Mouse (Mus musculus) forebrain, embryonic 12.5 days (tissue): ENCODE data around the gene BC052040. TPM values are rescaled to one million over a fixed set of nuclear protein-coding genes. Genes with fewer than 3 reads are reported as not detected.

ENCODE experiments used
- ATAC-seq: fragments of 200-750 bp; cut with Nextera tagmentation; 2 replicates; pipeline ENCODE4 v1.8.0; 2017; ENCODE audit warnings: moderate TSS enrichment; ENCODE audit not compliant: low FRiP score
- H3K27ac ChIP-seq: fragments of 300-500 bp; sonication (generic); 2 replicates; pipeline ENCODE4 v1.5.1; 2016; ENCODE audit warnings: mild to moderate bottlenecking
- H3K27me3 ChIP-seq: fragments of 300-500 bp; sonication (generic); 2 replicates; pipeline ENCODE4 v1.6.1; 2016; ENCODE audit warnings: mild to moderate bottlenecking
- H3K36me3 ChIP-seq: fragments of 300-500 bp; sonication (generic); replicated peaks from 2 replicates; pipeline ENCODE4 v1.6.1; 2016; ENCODE audit warnings: mild to moderate bottlenecking
- H3K4me1 ChIP-seq: fragments of 300-500 bp; sonication (generic); 2 replicates; pipeline ENCODE4 v1.6.1; 2016
- H3K4me2 ChIP-seq: fragments of 300-500 bp; sonication (generic); 2 replicates; pipeline ENCODE4 v1.6.1; 2016; ENCODE audit warnings: mild to moderate bottlenecking, moderate library complexity
- H3K4me3 ChIP-seq: fragments of 300-500 bp; sonication (generic); replicated peaks from 2 replicates; pipeline ENCODE4 v1.5.1; 2016; ENCODE audit warnings: mild to moderate bottlenecking
- H3K9ac ChIP-seq: fragments of 300-500 bp; sonication (generic); 2 replicates; pipeline ENCODE4 v1.6.1; 2016; ENCODE audit warnings: mild to moderate bottlenecking
- H3K9me3 ChIP-seq: fragments of 300-500 bp; sonication (generic); 2 replicates; pipeline ENCODE4 v1.6.1; 2016
- WGBS: fragments of 180-500 bp; shearing (Covaris S2); methylation state at CpG from one replicate; pipeline ENCODE4 v1.1.7; 2016; 5-methylcytosine and 5-hydroxymethylcytosine counted together
- polyA plus RNA-seq: library from polyadenylated mRNA; unstranded; fragments of >200 nt; fragmentation: Nextera tagmentation; extraction: Ambion mirVana; gene quantifications from 2 replicates; pipeline ENCODE4 v1.2.1, GENCODE M21; 2016

The BC052040 gene
- polyA plus RNA-seq, 1 experiment from 2014 or later, result 22.7 TPM

- H3K4me2 ChIP-seq, result no peak overlapping the region
- no peak overlapping the region for H3K9ac ChIP-seq
- no peaks in the 10 kb centered on the region for H3K27me3 ChIP-seq
- H3K36me3 ChIP-seq, result no peaks in the 10 kb centered on the region
- H3K4me3 ChIP-seq, result no peak overlapping the region
- no peaks in the 10 kb centered on the region for H3K9me3 ChIP-seq
- WGBS, result 19% methylated on average over 1 of the region's 1 CpGs
- H3K4me1 ChIP-seq, result peaks cover 29% of the 10 kb centered on the region
- no peak for ATAC-seq
- no peak overlapping the region for H3K27ac ChIP-seq
These were observed 24.4 kb downstream of the BC052040 start for GRCm38 (mm10) chr2:115605829-115606336.

- Histone ChIP-seq H3K4me1 (peaks cover 9% of the 10 kb centered on the region), H3K36me3 (no peaks in the 10 kb centered on the region), H3K27ac (no peak overlapping the region), H3K27me3 (no peaks in the 10 kb centered on the region), H3K9ac (no peak overlapping the region), H3K9me3 (no peaks in the 10 kb centered on the region), H3K4me2 (no peak overlapping the region), H3K4me3 (no peak overlapping the region)
- over 99% methylated on average over 3 of the region's 3 CpGs for WGBS
- ATAC-seq, result no peak
These were observed 27.5 kb downstream of the BC052040 start for GRCm38 (mm10) chr2:115609020-115609419.

GRCm38 (mm10) chr2:115610092-115610491 is 28.6 kb downstream of the BC052040 start:
- Histone ChIP-seq H3K4me1 (peaks cover 5% of the 10 kb centered on the region; the same call in 1 of the 2 replicates), H3K4me3 (no peak overlapping the region), H3K27me3 (no peaks in the 10 kb centered on the region), H3K9me3 (no peaks in the 10 kb centered on the region), H3K4me2 (no peak overlapping the region), H3K27ac (no peak overlapping the region), H3K36me3 (no peaks in the 10 kb centered on the region), H3K9ac (no peak overlapping the region)
- no peak for ATAC-seq
- 90% methylated on average over 2 of the region's 2 CpGs for WGBS

- Histone ChIP-seq H3K4me1 (peaks cover 5% of the 10 kb centered on the region; the same call in 1 of the 2 replicates), H3K9me3 (no peaks in the 10 kb centered on the region), H3K4me3 (no peak overlapping the region), H3K4me2 (no peak overlapping the region), H3K27me3 (no peaks in the 10 kb centered on the region), H3K27ac (no peak overlapping the region), H3K36me3 (no peaks in the 10 kb centered on the region), H3K9ac (no peak overlapping the region)
- no peak for ATAC-seq
- 94% methylated on average over 6 of the region's 6 CpGs for WGBS
These were observed 29.0 kb downstream of the BC052040 start for GRCm38 (mm10) chr2:115610503-115610902.

- no peak overlapping the region for H3K4me2 ChIP-seq
- H3K9ac ChIP-seq, result no peak overlapping the region
- H3K27me3 ChIP-seq, result no peaks in the 10 kb centered on the region
- H3K4me3 ChIP-seq, result no peak overlapping the region
- no peak overlapping the region for H3K27ac ChIP-seq
- no peaks in the 10 kb centered on the region for H3K4me1 ChIP-seq
- no peak for ATAC-seq
- H3K9me3 ChIP-seq, result no peaks in the 10 kb centered on the region
- H3K36me3 ChIP-seq, result no peaks in the 10 kb centered on the region
- WGBS, result 94% methylated on average over 3 of the region's 3 CpGs
These were observed 32.5 kb downstream of the BC052040 start for GRCm38 (mm10) chr2:115613830-115614520.

GRCm38 (mm10) chr2:115628471-115628870 is 47.0 kb downstream of the BC052040 start:
- WGBS, result 94% methylated on average over 4 of the region's 4 CpGs
- no peak for ATAC-seq
- H3K4me3 ChIP-seq, result no peak overlapping the region
- H3K27me3 ChIP-seq, result no peaks in the 10 kb centered on the region
- no peaks in the 10 kb centered on the region for H3K36me3 ChIP-seq
- H3K9me3 ChIP-seq, result no peaks in the 10 kb centered on the region
- H3K27ac ChIP-seq, result no peak overlapping the region
- H3K4me2 ChIP-seq, result no peak overlapping the region
- no peak overlapping the region for H3K9ac ChIP-seq
- peaks cover 11% of the 10 kb centered on the region; the same call in 1 of the 2 replicates for H3K4me1 ChIP-seq

GRCm38 (mm10) chr2:115631031-115631434 is 49.5 kb downstream of the BC052040 start:
- 62% methylated on average over 5 of the region's 5 CpGs for WGBS
- no peak for ATAC-seq
- peaks cover 11% of the 10 kb centered on the region; the same call in 1 of the 2 replicates for H3K36me3 ChIP-seq

GRCm38 (mm10) chr2:115631826-115632225 is 50.3 kb downstream of the BC052040 start:
- 93% methylated on average over 4 of the region's 4 CpGs for WGBS
- Histone ChIP-seq H3K9me3 (no peaks in the 10 kb centered on the region), H3K4me3 (no peak overlapping the region), H3K9ac (no peak overlapping the region), H3K4me2 (no peak overlapping the region), H3K4me1 (peaks cover 11% of the 10 kb centered on the region; the same call in 1 of the 2 replicates), H3K27me3 (no peaks in the 10 kb centered on the region), H3K27ac (no peak overlapping the region), H3K36me3 (peaks cover 11% of the 10 kb centered on the region; the same call in 1 of the 2 replicates)
- no peak for ATAC-seq

More at GRCm38 (mm10) chr2:115631031-115631434, 49.5 kb downstream of the BC052040 start:
- Histone ChIP-seq H3K9me3 (no peaks in the 10 kb centered on the region), H3K4me2 (no peak overlapping the region), H3K27me3 (no peaks in the 10 kb centered on the region), H3K27ac (no peak overlapping the region), H3K4me3 (no peak overlapping the region), H3K9ac (no peak overlapping the region), H3K4me1 (peaks cover 11% of the 10 kb centered on the region; the same call in 1 of the 2 replicates)

GRCm38 (mm10) chr2:115650203-115650602 is 68.7 kb downstream of the BC052040 start:
- no peak for ATAC-seq
- Histone ChIP-seq H3K9me3 (no peaks in the 10 kb centered on the region), H3K9ac (no peak overlapping the region), H3K36me3 (no peaks in the 10 kb centered on the region), H3K4me3 (no peak overlapping the region), H3K4me2 (no peak overlapping the region), H3K27me3 (no peaks in the 10 kb centered on the region), H3K27ac (no peak overlapping the region), H3K4me1 (no peaks in the 10 kb centered on the region)
- 91% methylated on average over 2 of the region's 2 CpGs for WGBS

GRCm38 (mm10) chr2:115659712-115660111 is 78.2 kb downstream of the BC052040 start:
- Histone ChIP-seq H3K4me1 (peaks cover 5% of the 10 kb centered on the region; the same call in 1 of the 2 replicates), H3K9me3 (no peaks in the 10 kb centered on the region), H3K27me3 (no peaks in the 10 kb centered on the region), H3K27ac (peak overlapping the region; percentile 50; the same call in 1 of the 2 replicates), H3K4me2 (no peak overlapping the region), H3K4me3 (no peak overlapping the region), H3K36me3 (no peaks in the 10 kb centered on the region), H3K9ac (no peak overlapping the region)
- WGBS, result 42% methylated on average over 8 of the region's 8 CpGs
- ATAC-seq, result peak; percentile 53; the same call in 1 of the 2 replicates

- no peak overlapping the region for H3K4me3 ChIP-seq
- no peak overlapping the region for H3K9ac ChIP-seq
- whole genome bisulfite sequencing, result 62% methylated on average over 6 of the region's 6 CpGs
- H3K36me3 ChIP-seq, result no peaks in the 10 kb centered on the region
- H3K4me2 ChIP-seq, result no peak overlapping the region
- no peaks in the 10 kb centered on the region for H3K9me3 ChIP-seq
- H3K4me1 ChIP-seq, result peaks cover 5% of the 10 kb centered on the region; the same call in 1 of the 2 replicates
- ATAC-seq, result peak; percentile 61; the same call in 1 of the 2 replicates
- peak overlapping the region; percentile 86 for H3K27ac ChIP-seq
- H3K27me3 ChIP-seq, result no peaks in the 10 kb centered on the region
These were observed 79.0 kb downstream of the BC052040 start for GRCm38 (mm10) chr2:115660213-115661120.

- Histone ChIP-seq H3K27ac (no peak overlapping the region), H3K9ac (no peak overlapping the region), H3K4me2 (no peak overlapping the region), H3K4me1 (no peaks in the 10 kb centered on the region), H3K9me3 (no peaks in the 10 kb centered on the region), H3K36me3 (no peaks in the 10 kb centered on the region), H3K27me3 (no peaks in the 10 kb centered on the region), H3K4me3 (no peak overlapping the region)
- no peak for ATAC-seq
- WGBS, result 97% methylated on average over 2 of the region's 2 CpGs
These were observed 86.0 kb downstream of the BC052040 start for GRCm38 (mm10) chr2:115667516-115667915.
